Mouse (Mus musculus) liver, embryonic 12.5 days (tissue): ENCODE measurements at regions not wholly inside any gene's neighbourhood (a gene's known extent, or its start where the extent isn't known, plus 50 kb on each side); places are given as distances from the start of the nearest gene placed in this dataset.

Source experiments
- ATAC-seq: fragments of 200-750 bp; cut with Nextera tagmentation; 2 replicates; pipeline ENCODE4 v1.8.0; 2017; ENCODE audit warnings: moderate number of reproducible peaks, mild to moderate bottlenecking, moderate library complexity
- H3K27ac ChIP-seq: fragments of 300-500 bp; sonication (generic); 2 replicates; pipeline ENCODE4 v1.5.1; 2016; ENCODE audit warnings: mild to moderate bottlenecking
- H3K27me3 ChIP-seq: fragments of 300-500 bp; sonication (generic); replicated peaks from 2 replicates; pipeline ENCODE4 v1.6.1; 2016; ENCODE audit warnings: mild to moderate bottlenecking, moderate library complexity
- H3K36me3 ChIP-seq: fragments of 300-500 bp; sonication (generic); 2 replicates; pipeline ENCODE4 v1.6.1; 2016; ENCODE audit warnings: mild to moderate bottlenecking, moderate library complexity
- H3K4me1 ChIP-seq: fragments of 300-500 bp; sonication (generic); 2 replicates; pipeline ENCODE4 v1.6.1; 2016
- H3K4me2 ChIP-seq: fragments of 300-500 bp; sonication (generic); 2 replicates; pipeline ENCODE4 v1.6.1; 2016; ENCODE audit warnings: mild to moderate bottlenecking, moderate library complexity
- H3K4me3 ChIP-seq: fragments of 300-500 bp; sonication (generic); 2 replicates; pipeline ENCODE4 v1.5.1; 2016; ENCODE audit warnings: mild to moderate bottlenecking, moderate library complexity
- H3K9ac ChIP-seq: fragments of 300-500 bp; sonication (generic); 2 replicates; pipeline ENCODE4 v1.6.1; 2016; ENCODE audit warnings: mild to moderate bottlenecking, moderate library complexity
- H3K9me3 ChIP-seq: fragments of 300-500 bp; sonication (generic); replicated peaks from 2 replicates; pipeline ENCODE4 v1.6.1; 2016; ENCODE audit warnings: mild to moderate bottlenecking, moderate library complexity
- WGBS: fragments of 180-500 bp; shearing (Covaris S2); methylation state at CpG from one replicate; pipeline ENCODE4 v1.1.7; 2016; ENCODE audit not compliant: insufficient replicate concordance; 5-methylcytosine and 5-hydroxymethylcytosine counted together

- no peak overlapping the region for H3K27ac ChIP-seq
- H3K4me1 ChIP-seq = no peaks in the 10 kb centered on the region
- no peak overlapping the region for H3K9ac ChIP-seq
- H3K4me2 ChIP-seq = no peak overlapping the region
- no peak overlapping the region for H3K4me3 ChIP-seq
- 51% methylated on average over 3 of the region's 3 CpGs for WGBS
- no peaks in the 10 kb centered on the region for H3K27me3 ChIP-seq
- no peak for ATAC-seq
- no peaks in the 10 kb centered on the region for H3K36me3 ChIP-seq
- no peaks in the 10 kb centered on the region for H3K9me3 ChIP-seq
These were observed 92.7 kb downstream of the Rgs2 start for GRCm38 (mm10) chr1:143911230-143911629.

GRCm38 (mm10) chr1:143910530-143910929, 93.4 kb downstream of the Rgs2 start:
- no peaks in the 10 kb centered on the region for H3K9me3 ChIP-seq
- no peak for ATAC-seq

GRCm38 (mm10) chr1:143907312-143907711, 96.6 kb downstream of the Rgs2 start:
- no peaks in the 10 kb centered on the region for H3K9me3 ChIP-seq
- WGBS = 39% methylated on average over 6 of the region's 6 CpGs
- no peak overlapping the region for H3K4me3 ChIP-seq
- no peaks in the 10 kb centered on the region for H3K4me1 ChIP-seq
- no peaks in the 10 kb centered on the region for H3K36me3 ChIP-seq
- no peaks in the 10 kb centered on the region for H3K27me3 ChIP-seq
- H3K9ac ChIP-seq = no peak overlapping the region
- ATAC-seq = no peak
- no peak overlapping the region for H3K4me2 ChIP-seq
- no peak overlapping the region for H3K27ac ChIP-seq

More at GRCm38 (mm10) chr1:143910530-143910929, 93.4 kb downstream of the Rgs2 start:
- H3K4me2 ChIP-seq = no peak overlapping the region
- H3K9ac ChIP-seq = no peak overlapping the region
- no peak overlapping the region for H3K27ac ChIP-seq
- no peaks in the 10 kb centered on the region for H3K4me1 ChIP-seq
- H3K4me3 ChIP-seq = no peak overlapping the region
- H3K36me3 ChIP-seq = no peaks in the 10 kb centered on the region
- H3K27me3 ChIP-seq = no peaks in the 10 kb centered on the region

- H3K4me3 ChIP-seq = no peak overlapping the region
- ATAC-seq = no peak
- no peaks in the 10 kb centered on the region for H3K4me1 ChIP-seq
- H3K36me3 ChIP-seq = no peaks in the 10 kb centered on the region
- H3K9ac ChIP-seq = no peak overlapping the region
- H3K9me3 ChIP-seq = no peaks in the 10 kb centered on the region
- H3K27ac ChIP-seq = no peak overlapping the region
- H3K27me3 ChIP-seq = no peaks in the 10 kb centered on the region
- H3K4me2 ChIP-seq = no peak overlapping the region
These were observed 97.1 kb downstream of the Rgs2 start for GRCm38 (mm10) chr1:143906881-143907280.

GRCm38 (mm10) chr1:143903985-143904384, 100.0 kb downstream of the Rgs2 start:
- no peak overlapping the region for H3K4me3 ChIP-seq
- no peak overlapping the region for H3K4me2 ChIP-seq
- H3K36me3 ChIP-seq = no peaks in the 10 kb centered on the region
- no peak overlapping the region for H3K9ac ChIP-seq
- H3K4me1 ChIP-seq = no peaks in the 10 kb centered on the region
- no peak for ATAC-seq
- WGBS = 75% methylated on average over 3 of the region's 3 CpGs
- H3K9me3 ChIP-seq = no peaks in the 10 kb centered on the region
- H3K27ac ChIP-seq = no peak overlapping the region
- H3K27me3 ChIP-seq = no peaks in the 10 kb centered on the region

- Histone ChIP-seq H3K9ac (no peak overlapping the region), H3K27me3 (no peaks in the 10 kb centered on the region), H3K4me3 (no peak overlapping the region), H3K4me1 (no peaks in the 10 kb centered on the region), H3K36me3 (no peaks in the 10 kb centered on the region), H3K27ac (no peak overlapping the region), H3K9me3 (no peaks in the 10 kb centered on the region), H3K4me2 (no peak overlapping the region)
- no peak for ATAC-seq
- WGBS = 73% methylated on average over 5 of the region's 5 CpGs
These were observed 100.7 kb downstream of the Rgs2 start for GRCm38 (mm10) chr1:143903234-143903633.

GRCm38 (mm10) chr1:143901127-143901920, 102.6 kb downstream of the Rgs2 start:
- Histone ChIP-seq H3K9me3 (no peaks in the 10 kb centered on the region), H3K36me3 (no peaks in the 10 kb centered on the region), H3K27me3 (no peaks in the 10 kb centered on the region), H3K9ac (no peak overlapping the region), H3K4me1 (no peaks in the 10 kb centered on the region), H3K4me3 (no peak overlapping the region), H3K27ac (no peak overlapping the region), H3K4me2 (no peak overlapping the region)
- WGBS = 67% methylated on average over 6 of the region's 6 CpGs
- no peak for ATAC-seq

GRCm38 (mm10) chr1:143888510-143888909, 111.4 kb downstream of the Uchl5 start:
- Histone ChIP-seq H3K4me3 (no peak overlapping the region), H3K9ac (no peak overlapping the region), H3K27ac (no peak overlapping the region), H3K9me3 (no peaks in the 10 kb centered on the region), H3K4me1 (no peaks in the 10 kb centered on the region), H3K36me3 (no peaks in the 10 kb centered on the region), H3K27me3 (no peaks in the 10 kb centered on the region), H3K4me2 (no peak overlapping the region)
- no peak for ATAC-seq
- WGBS = 57% methylated on average over 2 of the region's 2 CpGs

GRCm38 (mm10) chr1:143888065-143888464, 111.0 kb downstream of the Uchl5 start:
- Histone ChIP-seq H3K4me2 (no peak overlapping the region), H3K4me1 (no peaks in the 10 kb centered on the region), H3K27me3 (no peaks in the 10 kb centered on the region), H3K9me3 (no peaks in the 10 kb centered on the region), H3K4me3 (no peak overlapping the region), H3K27ac (no peak overlapping the region), H3K9ac (no peak overlapping the region), H3K36me3 (no peaks in the 10 kb centered on the region)
- ATAC-seq = no peak
- WGBS = 75% methylated on average over 5 of the region's 5 CpGs

GRCm38 (mm10) chr1:143886014-143886413, 108.9 kb downstream of the Uchl5 start:
- Histone ChIP-seq H3K9ac (no peak overlapping the region), H3K27ac (no peak overlapping the region), H3K4me3 (no peak overlapping the region), H3K4me1 (no peaks in the 10 kb centered on the region), H3K4me2 (no peak overlapping the region), H3K27me3 (no peaks in the 10 kb centered on the region), H3K36me3 (no peaks in the 10 kb centered on the region), H3K9me3 (no peaks in the 10 kb centered on the region)
- ATAC-seq = no peak
- 60% methylated on average over 1 of the region's 1 CpGs for WGBS

GRCm38 (mm10) chr1:143881192-143881591, 104.1 kb downstream of the Uchl5 start:
- H3K4me1 ChIP-seq = peaks cover 6% of the 10 kb centered on the region
- H3K9me3 ChIP-seq = no peaks in the 10 kb centered on the region
- H3K9ac ChIP-seq = no peak overlapping the region
- WGBS = 67% methylated on average over 6 of the region's 6 CpGs
- H3K4me2 ChIP-seq = no peak overlapping the region
- H3K27ac ChIP-seq = no peak overlapping the region
- no peaks in the 10 kb centered on the region for H3K36me3 ChIP-seq
- ATAC-seq = no peak
- H3K4me3 ChIP-seq = no peak overlapping the region
- no peaks in the 10 kb centered on the region for H3K27me3 ChIP-seq

GRCm38 (mm10) chr1:143879622-143880021, 102.5 kb downstream of the Uchl5 start:
- Histone ChIP-seq H3K9ac (no peak overlapping the region), H3K4me2 (no peak overlapping the region), H3K9me3 (no peaks in the 10 kb centered on the region), H3K27me3 (no peaks in the 10 kb centered on the region), H3K36me3 (no peaks in the 10 kb centered on the region), H3K27ac (no peak overlapping the region), H3K4me3 (no peak overlapping the region), H3K4me1 (peaks cover 6% of the 10 kb centered on the region)
- ATAC-seq = peak; percentile 82
- WGBS = 59% methylated on average over 5 of the region's 5 CpGs

GRCm38 (mm10) chr1:143878266-143878665, 101.2 kb downstream of the Uchl5 start:
- peaks cover 6% of the 10 kb centered on the region for H3K4me1 ChIP-seq
- H3K27me3 ChIP-seq = no peaks in the 10 kb centered on the region
- H3K36me3 ChIP-seq = no peaks in the 10 kb centered on the region
- no peaks in the 10 kb centered on the region for H3K9me3 ChIP-seq
- no peak overlapping the region for H3K4me3 ChIP-seq
- WGBS = 47% methylated on average over 2 of the region's 2 CpGs
- no peak overlapping the region for H3K4me2 ChIP-seq
- no peak for ATAC-seq
- no peak overlapping the region for H3K9ac ChIP-seq
- H3K27ac ChIP-seq = no peak overlapping the region
